Mouse (Mus musculus) embryo, embryonic 11.5 days (tissue): ENCODE measurements at regions not wholly inside any gene's neighbourhood (a gene's known extent, or its start where the extent isn't known, plus 50 kb on each side); places are given as distances from the start of the nearest gene placed in this dataset.

Source experiments
- DNase-seq: peaks from one replicate; pipeline ENCODE4 v3.0.0-alpha.2; 2012; ENCODE audit warnings: low read depth, low spot score

- no peak for DNase-seq
These were observed 94.5 kb downstream of the Cldn17 start for GRCm38 (mm10) chr16:88412287-88412686.

- no peak for DNase-seq
These were observed 98.6 kb downstream of the Cldn17 start for GRCm38 (mm10) chr16:88408144-88408543.

- DNase-seq = no peak
These were observed 102.4 kb downstream of the Cldn17 start for GRCm38 (mm10) chr16:88404331-88404730.

- DNase-seq = no peak
These were observed 106.9 kb downstream of the Cldn17 start for GRCm38 (mm10) chr16:88399881-88400280.

DNA sequence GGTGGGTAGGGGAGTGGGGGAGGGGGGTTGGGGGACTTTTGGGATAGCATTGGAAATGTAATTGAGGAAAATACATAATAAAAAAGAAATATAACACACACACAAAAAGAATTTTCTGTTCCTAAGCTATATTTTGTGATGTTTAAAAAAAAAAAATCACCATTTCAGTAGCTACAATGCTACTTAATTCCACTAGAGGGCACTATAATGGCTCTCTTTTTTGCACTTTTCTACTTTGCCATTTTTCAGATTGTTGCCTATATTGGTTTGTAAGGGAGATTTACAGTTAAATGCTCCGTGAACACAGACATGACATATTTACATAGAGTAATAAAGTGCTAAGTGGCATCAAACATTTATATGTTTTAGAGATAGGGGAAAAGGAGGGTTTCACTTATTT, 102.7 kb upstream of the Grik1 start:
- no peak for DNase-seq

DNA sequence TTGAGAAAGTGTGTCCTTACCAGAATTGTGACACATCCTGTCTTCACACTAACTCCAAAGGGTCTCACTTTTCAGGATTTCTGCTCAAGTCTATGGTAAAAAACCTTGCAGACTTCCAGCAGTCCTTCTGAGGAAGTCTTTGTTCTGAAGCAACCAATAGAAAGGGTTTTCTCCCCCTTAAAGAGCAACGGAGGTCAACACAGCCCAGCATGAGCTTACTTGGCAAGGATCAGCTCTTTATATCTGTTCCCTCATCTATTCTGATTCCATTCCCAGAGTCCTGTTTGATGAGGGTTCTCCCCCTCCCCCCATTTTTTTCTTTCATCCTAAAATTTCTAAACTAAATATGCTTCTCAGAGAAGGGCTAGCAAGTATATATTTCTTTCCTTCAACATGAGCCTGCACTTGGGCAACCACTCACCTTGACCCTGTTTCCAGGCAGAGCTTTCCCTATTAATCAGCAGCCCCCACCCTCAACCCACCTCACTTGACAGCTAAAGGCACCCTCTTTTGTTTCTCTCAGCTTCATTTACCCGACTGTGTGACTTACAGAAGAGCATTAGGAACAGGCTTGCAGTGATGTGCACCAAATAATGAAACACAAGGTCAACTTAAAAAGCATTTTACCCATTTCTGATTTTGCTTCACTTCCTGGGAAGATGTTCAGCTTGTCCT, 91.7 kb upstream of the Grik1 start:
- DNase-seq = no peak

DNA sequence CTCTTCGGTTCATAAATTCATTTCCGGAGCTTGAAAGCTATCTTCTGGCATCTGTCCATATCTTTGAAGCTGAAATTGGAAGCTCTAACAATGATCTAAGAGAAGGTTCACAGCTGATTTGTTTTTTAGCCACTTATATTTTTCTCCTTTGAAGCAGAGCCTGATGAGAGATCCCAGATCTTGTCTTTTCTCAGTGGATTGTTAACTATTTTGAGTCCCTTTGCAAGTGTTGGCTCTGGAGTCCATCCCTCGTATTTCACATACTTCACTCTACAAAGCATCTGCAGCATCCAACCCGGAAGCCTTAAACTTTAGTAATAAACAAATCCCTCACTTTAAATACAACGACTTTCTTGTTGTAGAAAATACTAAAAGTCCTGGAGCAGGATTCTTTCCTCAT, 85.6 kb upstream of the Grik1 start:
- DNase-seq = no peak

DNA sequence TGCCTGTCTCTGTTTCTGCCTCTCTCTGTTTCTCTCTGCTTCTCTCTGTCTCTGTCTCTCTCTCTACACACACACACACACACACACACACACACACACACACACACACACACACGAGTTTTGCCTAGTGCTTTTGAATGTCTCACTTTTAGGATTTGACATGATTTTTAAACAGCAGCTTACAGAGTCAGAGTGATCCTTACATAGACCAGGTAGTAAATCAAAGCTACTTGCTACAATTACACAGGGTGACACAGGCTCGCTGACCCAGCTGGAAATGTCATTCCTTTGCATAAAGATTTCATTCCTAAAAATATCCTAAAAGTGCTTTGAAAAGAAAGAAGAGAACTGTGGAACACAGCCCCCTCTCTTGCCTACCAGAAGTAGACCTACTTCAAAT, 84.5 kb upstream of the Grik1 start:
- DNase-seq = no peak

GRCm38 (mm10) chr16:88372034-88372433, 82.0 kb upstream of the Grik1 start:
- DNase-seq = peak; percentile 51

DNA sequence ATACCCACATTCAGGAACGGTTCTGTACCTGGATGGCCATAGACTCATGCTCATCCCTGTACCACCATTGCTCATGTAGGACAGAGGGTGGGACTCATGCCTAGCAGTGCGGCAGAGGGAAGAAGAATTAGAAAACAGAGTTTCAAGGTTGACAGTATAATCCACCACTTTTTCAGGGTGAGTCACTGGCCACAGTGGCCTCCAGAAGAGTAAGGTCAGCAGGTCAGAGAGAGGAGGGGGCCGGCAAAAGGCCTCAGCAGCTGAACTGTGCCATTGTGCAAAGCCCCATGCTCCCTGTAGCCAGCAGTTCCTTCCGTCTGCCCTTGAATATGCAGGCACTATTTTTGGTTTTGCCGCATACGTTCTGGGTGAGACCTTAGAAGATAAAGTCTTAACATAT, 78.1 kb upstream of the Grik1 start:
- DNase-seq = no peak

- no peak for DNase-seq
These were observed 77.1 kb upstream of the Grik1 start for GRCm38 (mm10) chr16:88367162-88367561.

- no peak for DNase-seq
These were observed 70.0 kb upstream of the Grik1 start for GRCm38 (mm10) chr16:88360081-88360480.
